Mouse (Mus musculus): ENCODE results near the gene Tssk6. TPM values are rescaled to one million over a fixed set of nuclear protein-coding genes. Genes with fewer than 3 reads are reported as not detected.
A peak's percentile ranks its signal among the peaks of the same experiment; 100 is the strongest.

The Tssk6 gene
- 4.4 and 4.8 TPM in 2 replicates for polyA plus RNA-seq (2016; fragmentation: Nextera tagmentation; extraction: Ambion mirVana)

GRCm38 (mm10) chr8:69902163-69903062 is at the start of gene Tssk6, which contains the start of the genes Ndufa13 and Yjefn3:
TSS of gene Tssk6 (plus strand) at chr8:69902184.
TSS of gene Ndufa13 (minus strand) at chr8:69902558.
TSS of gene Yjefn3 (minus strand) at chr8:69902712.
- no peak for DNase-seq (ENCODE audit: low spot score)
- Histone ChIP-seq H3K36me3 (replicated peaks) (peaks cover 29% of the 10 kb centered on the region), H3K9me3 (no peaks in the 10 kb centered on the region), H3K27ac (replicated peaks) (peak within 1 kb of the TSS; percentile 96), H3K4me3 (peak within 1 kb of the TSS; percentile 72), H3K27me3 (replicated peaks; ENCODE audit: low read depth, poor library complexity, severe bottlenecking) (no peaks in the 10 kb centered on the region), H3K4me1 (peaks cover 48% of the 10 kb centered on the region)
- WGBS, result 6% methylated on average over 89 of the region's 89 CpGs

- Histone ChIP-seq H3K27me3 (replicated peaks; ENCODE audit: low read depth, poor library complexity, severe bottlenecking) (no peaks in the 10 kb centered on the region), H3K27ac (replicated peaks) (no peak overlapping the region), H3K36me3 (replicated peaks) (no peaks in the 10 kb centered on the region; the same call in none of the 2 replicates), H3K4me1 (no peaks in the 10 kb centered on the region), H3K9me3 (no peaks in the 10 kb centered on the region), H3K4me3 (no peak overlapping the region)
- 93% methylated on average over 10 of the region's 10 CpGs for WGBS
- DNase-seq (ENCODE audit: low spot score), result no peak
Measured at GRCm38 (mm10) chr8:69853869-69854268, 48.1 kb upstream of the Tssk6 start.

GRCm38 (mm10) chr8:69860807-69861206 is 41.2 kb upstream of the Tssk6 start:
- WGBS, result 61% methylated on average over 4 of the region's 4 CpGs
- no peak overlapping the region for H3K27ac ChIP-seq (replicated peaks)
- no peaks in the 10 kb centered on the region for H3K27me3 ChIP-seq (replicated peaks; ENCODE audit: low read depth, poor library complexity, severe bottlenecking)
- peaks cover 12% of the 10 kb centered on the region for H3K36me3 ChIP-seq (replicated peaks)
- H3K9me3 ChIP-seq, result no peaks in the 10 kb centered on the region
- H3K4me3 ChIP-seq, result no peak overlapping the region
- no peaks in the 10 kb centered on the region for H3K4me1 ChIP-seq
- no peak for DNase-seq (ENCODE audit: low spot score)

- Histone ChIP-seq H3K4me3 (no peak overlapping the region), H3K27ac (replicated peaks) (no peak overlapping the region), H3K27me3 (replicated peaks; ENCODE audit: low read depth, poor library complexity, severe bottlenecking) (no peaks in the 10 kb centered on the region), H3K9me3 (no peaks in the 10 kb centered on the region), H3K36me3 (replicated peaks) (peaks cover 12% of the 10 kb centered on the region), H3K4me1 (no peaks in the 10 kb centered on the region)
- no peak for DNase-seq (ENCODE audit: low spot score)
- 64% methylated on average over 2 of the region's 2 CpGs for WGBS
Measured at GRCm38 (mm10) chr8:69861251-69861650, 40.7 kb upstream of the Tssk6 start.

- Histone ChIP-seq H3K4me1 (0 out of 2 replicates have a peak, but pooled peaks cover 5% of the 10 kb centered on the region), H3K27ac (replicated peaks) (no peak overlapping the region), H3K36me3 (replicated peaks) (peaks cover 12% of the 10 kb centered on the region), H3K9me3 (no peaks in the 10 kb centered on the region), H3K4me3 (no peak overlapping the region), H3K27me3 (replicated peaks; ENCODE audit: low read depth, poor library complexity, severe bottlenecking) (no peaks in the 10 kb centered on the region)
- DNase-seq (ENCODE audit: low spot score), result no peak
- 90% methylated on average over 5 of the region's 5 CpGs for WGBS
Measured at GRCm38 (mm10) chr8:69863387-69864020, 38.5 kb upstream of the Tssk6 start.

- H3K9me3 ChIP-seq, result no peaks in the 10 kb centered on the region
- no peak overlapping the region for H3K4me3 ChIP-seq
- DNase-seq (ENCODE audit: low spot score), result no peak
- 0 out of 2 replicates have a peak, but pooled peaks cover 5% of the 10 kb centered on the region for H3K4me1 ChIP-seq
- H3K27ac ChIP-seq (replicated peaks), result no peak overlapping the region
- 74% methylated on average over 5 of the region's 5 CpGs for WGBS
- no peaks in the 10 kb centered on the region for H3K27me3 ChIP-seq (replicated peaks; ENCODE audit: low read depth, poor library complexity, severe bottlenecking)
- peaks cover 12% of the 10 kb centered on the region for H3K36me3 ChIP-seq (replicated peaks)
Measured at GRCm38 (mm10) chr8:69864180-69864579, 37.8 kb upstream of the Tssk6 start.

- DNase-seq (ENCODE audit: low spot score), result no peak
- H3K9me3 ChIP-seq, result no peaks in the 10 kb centered on the region
- no peaks in the 10 kb centered on the region for H3K27me3 ChIP-seq (replicated peaks; ENCODE audit: low read depth, poor library complexity, severe bottlenecking)
- 0 out of 2 replicates have a peak, but pooled peaks cover 5% of the 10 kb centered on the region for H3K4me1 ChIP-seq
- no peak overlapping the region for H3K27ac ChIP-seq (replicated peaks)
- no peak overlapping the region for H3K4me3 ChIP-seq
- H3K36me3 ChIP-seq (replicated peaks), result peaks cover 6% of the 10 kb centered on the region; the same call in 1 of the 2 replicates
- WGBS, result 71% methylated on average over 5 of the region's 5 CpGs
Measured at GRCm38 (mm10) chr8:69867696-69868326, 34.2 kb upstream of the Tssk6 start.

GRCm38 (mm10) chr8:69870003-69870765 is 31.8 kb upstream of the Tssk6 start:
- Histone ChIP-seq H3K27me3 (replicated peaks; ENCODE audit: low read depth, poor library complexity, severe bottlenecking) (peaks cover 16% of the 10 kb centered on the region; the same call in 1 of the 2 replicates), H3K4me1 (0 out of 2 replicates have a peak, but pooled peaks cover 8% of the 10 kb centered on the region), H3K27ac (replicated peaks) (no peak overlapping the region), H3K36me3 (replicated peaks) (no peaks in the 10 kb centered on the region), H3K9me3 (no peaks in the 10 kb centered on the region), H3K4me3 (no peak overlapping the region)
- WGBS, result 83% methylated on average over 11 of the region's 11 CpGs
- no peak for DNase-seq (ENCODE audit: low spot score)

GRCm38 (mm10) chr8:69870907-69871306 is 31.1 kb upstream of the Tssk6 start:
- no peak for DNase-seq (ENCODE audit: low spot score)
- no peaks in the 10 kb centered on the region for H3K9me3 ChIP-seq
- H3K36me3 ChIP-seq (replicated peaks), result no peaks in the 10 kb centered on the region
- H3K27ac ChIP-seq (replicated peaks), result no peak overlapping the region
- H3K4me1 ChIP-seq, result 0 out of 2 replicates have a peak, but pooled peaks cover 8% of the 10 kb centered on the region
- H3K27me3 ChIP-seq (replicated peaks; ENCODE audit: low read depth, poor library complexity, severe bottlenecking), result peaks cover 23% of the 10 kb centered on the region
- no peak overlapping the region for H3K4me3 ChIP-seq
- 83% methylated on average over 6 of the region's 6 CpGs for WGBS

- whole genome bisulfite sequencing, result 12% methylated on average over 9 of the region's 9 CpGs
- H3K4me3 ChIP-seq, result no peak overlapping the region
- peaks cover 56% of the 10 kb centered on the region for H3K27me3 ChIP-seq (replicated peaks; ENCODE audit: low read depth, poor library complexity, severe bottlenecking)
- no peak overlapping the region for H3K27ac ChIP-seq (replicated peaks)
- no peaks in the 10 kb centered on the region for H3K9me3 ChIP-seq
- H3K4me1 ChIP-seq, result 0 out of 2 replicates have a peak, but pooled peaks cover 8% of the 10 kb centered on the region
- peak; percentile 71 for DNase-seq (ENCODE audit: low spot score)
- H3K36me3 ChIP-seq (replicated peaks), result no peaks in the 10 kb centered on the region
Measured at GRCm38 (mm10) chr8:69874155-69874554, 27.8 kb upstream of the Tssk6 start.

- Histone ChIP-seq H3K4me3 (no peak overlapping the region), H3K27me3 (replicated peaks; ENCODE audit: low read depth, poor library complexity, severe bottlenecking) (peaks cover 61% of the 10 kb centered on the region), H3K36me3 (replicated peaks) (no peaks in the 10 kb centered on the region), H3K27ac (replicated peaks) (no peak overlapping the region), H3K9me3 (no peaks in the 10 kb centered on the region), H3K4me1 (0 out of 2 replicates have a peak, but pooled peaks cover 8% of the 10 kb centered on the region)
- WGBS, result 84% methylated on average over 13 of the region's 13 CpGs
- DNase-seq (ENCODE audit: low spot score), result no peak
Measured at GRCm38 (mm10) chr8:69874654-69875053, 27.3 kb upstream of the Tssk6 start.

Measured in embryonic facial prominence, embryonic 10.5 days (tissue).